Mouse (Mus musculus) adrenal gland (tissue): Measurements from ENCODE around the gene Telo2.
"Not testable (repeated sequence)": the region's sequence is repeated elsewhere in the genome, so short reads cannot be mapped to it uniquely, and the experiment has no call there.

Experiments used
- intact Hi-C: fragments of 180-260 bp; cut with DNase I; formaldehyde crosslinking; loops from one replicate; pipeline ENCODE4 v1.15.1; 2025
- long read RNA-seq, 2 experiments: library from polyadenylated mRNA; unstranded; transcript quantifications; one replicate each; pipeline ENCODE4 v2.0.0; 2020; ENCODE audit warnings: borderline replicate concordance in 1 of 2; ENCODE audit not compliant: insufficient replicate concordance in 1 of 2

The Telo2 gene
- long read RNA-seq, experiment 1, partial matches to known transcripts, result 7 of 17 reads
- long read RNA-seq, experiment 1, other reads (novel, unspliced or antisense), result 3 of 17 reads
- long read RNA-seq, experiment 2, transcript Telo2-203 (2 exons, 1,697 nt), result major isoform, 7 of 14 reads
- long read RNA-seq, experiment 2, partial matches to known transcripts, result 2 of 14 reads
- long read RNA-seq, experiment 2, other reads (novel, unspliced or antisense), result 3 of 14 reads

GRCm38 (mm10) chr17:25115664-25116432, at the start of gene Telo2:
TSS of gene Telo2 (minus strand) at chr17:25115967.
- intact Hi-C loops, result loop anchor here (10.0 kb wide), 1 partner anchor 69 kb away; the partner anchor contains the start of genes BC003965 and Unkl

- intact Hi-C loops, result no loop called here
Measured at GRCm38 (mm10) chr17:25164770-25165169, 49.0 kb upstream of the Telo2 start.

- intact Hi-C loops, result no loop called here
Measured at GRCm38 (mm10) chr17:25163387-25163786, 47.6 kb upstream of the Telo2 start.

GRCm38 (mm10) chr17:25162161-25162560, 46.4 kb upstream of the Telo2 start, which contains the start of gene Ccdc154:
TSS of gene Ccdc154 (plus strand) at chr17:25162461.
- intact Hi-C loops, result no loop called here

- intact Hi-C loops, result no loop called here
Measured at GRCm38 (mm10) chr17:25139960-25140359, 24.2 kb upstream of the Telo2 start.

GRCm38 (mm10) chr17:25138803-25139202, 23.0 kb upstream of the Telo2 start:
- intact Hi-C loops, result no loop called here

GRCm38 (mm10) chr17:25135622-25136021, 19.9 kb upstream of the Telo2 start:
- intact Hi-C loops, result no loop called here

- intact Hi-C loops, result loop anchor here (5.0 kb wide), 1 partner anchor 44 kb away; the partner anchor contains the start of gene Gm38655
Measured at GRCm38 (mm10) chr17:25133275-25133698, 17.5 kb upstream of the Telo2 start, which contains the start of gene Clcn7. TSS of gene Clcn7 (plus strand) at chr17:25133391.

GRCm38 (mm10) chr17:25130060-25130459, 14.3 kb upstream of the Telo2 start:
- intact Hi-C loops, result loop anchor here (5.0 kb wide), 1 partner anchor 47 kb away; the partner anchor contains the start of gene Gm38655

- intact Hi-C loops, result no loop called here
Measured at GRCm38 (mm10) chr17:25127681-25128080, 11.9 kb upstream of the Telo2 start.

GRCm38 (mm10) chr17:25127079-25127478, 11.3 kb upstream of the Telo2 start:
- intact Hi-C loops, result no loop called here

- intact Hi-C loops, result not testable (repeated sequence)
Measured at GRCm38 (mm10) chr17:25125442-25126060, 9.8 kb upstream of the Telo2 start.

- intact Hi-C loops, result loop anchor here (5.0 kb wide), 1 partner anchor 148 kb away; the partner anchor contains the start of gene Ube2i
Measured at GRCm38 (mm10) chr17:25123979-25124378, 8.2 kb upstream of the Telo2 start.

- intact Hi-C loops, result loop anchor here (5.0 kb wide), 1 partner anchor 152 kb away; the partner anchor contains the start of gene Ube2i
Measured at GRCm38 (mm10) chr17:25120406-25120805, 4.6 kb upstream of the Telo2 start, which contains the start of gene Ptx4. TSS of gene Ptx4 (plus strand) at chr17:25120760.

GRCm38 (mm10) chr17:25117263-25117662, 1.5 kb upstream of the Telo2 start:
- intact Hi-C loops, result loop anchor here (10.0 kb wide), 1 partner anchor 68 kb away; the partner anchor contains the start of genes BC003965 and Unkl

GRCm38 (mm10) chr17:25114908-25115645, 690 bp downstream of the Telo2 start:
- intact Hi-C loops, result loop anchor here (10.0 kb wide), 1 partner anchor 70 kb away; the partner anchor contains the start of genes BC003965 and Unkl

- intact Hi-C loops, result loop anchor here (10.0 kb wide), 1 partner anchor 72 kb away; the partner anchor contains the start of genes BC003965 and Unkl
Measured at GRCm38 (mm10) chr17:25112423-25112810, 3.4 kb downstream of the Telo2 start.

- intact Hi-C loops, result loop anchor here (10.0 kb wide), 1 partner anchor 73 kb away; the partner anchor contains the start of genes BC003965 and Unkl
Measured at GRCm38 (mm10) chr17:25111739-25112422, 3.9 kb downstream of the Telo2 start.

- intact Hi-C loops, result loop anchor here (10.0 kb wide), 1 partner anchor 74 kb away; the partner anchor contains the start of genes BC003965 and Unkl
Measured at GRCm38 (mm10) chr17:25111220-25111619, 4.5 kb downstream of the Telo2 start.

- intact Hi-C loops, result loop anchor here (10.0 kb wide), 1 partner anchor 74 kb away; the partner anchor contains the start of genes BC003965 and Unkl
Measured at GRCm38 (mm10) chr17:25110590-25110989, 5.2 kb downstream of the Telo2 start.
